Mouse (Mus musculus) spleen, postnatal 10 days (tissue): Measurements from ENCODE around the gene Raver1.
A peak's percentile ranks its signal among the peaks of the same experiment; 100 is the strongest.

Experiments
- DNase-seq, 2 experiments: peaks; one replicate each; pipeline ENCODE4 v3.0.0; 2021 to 2022; ENCODE audit warnings: low spot score in 2 of 2

Raver1 gene

DNA sequence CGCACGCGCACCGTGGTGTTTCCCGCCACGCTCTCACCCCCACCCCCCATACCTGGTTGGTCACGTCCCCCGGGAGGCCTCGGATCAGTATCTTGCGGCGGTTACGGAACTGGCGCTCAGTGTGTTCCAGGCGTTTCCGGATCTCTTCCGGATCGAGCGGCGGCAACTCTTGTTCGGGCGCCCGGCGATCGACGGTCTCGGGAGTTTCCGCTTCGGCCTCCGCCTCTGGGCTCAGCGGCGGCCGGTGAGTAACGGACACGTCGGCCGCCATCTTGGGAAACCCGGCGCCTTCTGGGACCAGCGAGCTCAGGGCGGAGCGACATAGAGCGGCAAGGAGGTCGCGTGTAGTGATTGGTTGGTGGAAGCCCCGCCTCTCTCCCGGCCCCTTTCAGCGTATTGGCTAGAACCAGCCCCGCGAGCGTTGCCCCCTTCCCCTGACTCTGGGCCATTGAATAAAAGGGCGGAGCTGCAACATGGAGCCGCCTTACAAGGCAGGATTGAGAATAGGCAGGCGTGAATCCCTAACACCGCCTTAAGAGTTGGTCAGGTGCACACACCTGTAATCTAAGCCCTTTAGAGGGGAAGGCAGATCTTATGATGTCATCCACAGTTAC lies at the start of gene Raver1, which contains the start of gene Gm38431:
Gene Raver1, minus strand, starts transcription at position 302 of the 614 bp plus-strand sequence.
Gene Gm38431, minus strand, starts transcription at position 291 of the 614 bp plus-strand sequence.
- peak; percentile 91 to 99 for DNase-seq

- no peak for DNase-seq
Observed at GRCm38 (mm10) chr9:21138386-21138785, 46.6 kb upstream of the Raver1 start.

- DNase-seq, result peak; percentile 61 to 82
Observed at GRCm38 (mm10) chr9:21137229-21137628, 45.4 kb upstream of the Raver1 start.

GRCm38 (mm10) chr9:21136401-21136800 lies 44.6 kb upstream of the Raver1 start:
- no peak for DNase-seq

- no peak for DNase-seq
Observed at GRCm38 (mm10) chr9:21135941-21136381, 44.2 kb upstream of the Raver1 start.

GRCm38 (mm10) chr9:21135329-21135890 lies 43.6 kb upstream of the Raver1 start:
- no peak for DNase-seq

GRCm38 (mm10) chr9:21134595-21135328 lies 43.0 kb upstream of the Raver1 start:
- no peak for DNase-seq

DNA sequence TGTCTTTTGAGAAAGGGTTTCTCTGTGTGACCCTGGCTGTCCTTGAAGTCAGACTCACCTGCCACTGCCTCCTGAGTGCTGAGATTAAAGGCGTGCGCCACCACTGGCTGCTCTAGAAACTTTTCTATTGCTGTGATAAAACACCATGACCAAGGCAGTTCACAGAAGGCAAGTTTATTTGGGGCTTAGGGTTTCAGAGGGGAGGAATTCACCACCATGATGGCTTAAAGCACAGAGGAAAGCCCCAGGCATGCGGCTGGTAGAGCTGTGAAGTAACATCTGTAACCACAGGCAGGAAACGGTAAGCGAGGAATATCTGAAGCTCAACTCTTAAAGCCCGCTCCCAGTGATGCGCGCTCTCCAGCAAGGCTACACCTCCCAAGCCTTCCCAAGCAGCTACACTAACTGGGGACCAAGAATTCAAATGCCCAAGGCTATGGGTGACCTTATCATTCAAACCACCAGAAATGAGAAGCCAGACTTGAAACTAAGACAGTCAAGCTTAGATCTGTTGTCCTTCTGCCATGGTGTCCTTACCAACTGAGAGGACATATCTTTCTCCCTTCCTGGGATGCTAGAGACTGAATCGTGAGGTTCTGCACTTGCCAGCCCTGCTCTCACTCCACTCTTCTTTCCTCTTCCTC lies 41.4 kb upstream of the Raver1 start:
- no peak for DNase-seq

DNA sequence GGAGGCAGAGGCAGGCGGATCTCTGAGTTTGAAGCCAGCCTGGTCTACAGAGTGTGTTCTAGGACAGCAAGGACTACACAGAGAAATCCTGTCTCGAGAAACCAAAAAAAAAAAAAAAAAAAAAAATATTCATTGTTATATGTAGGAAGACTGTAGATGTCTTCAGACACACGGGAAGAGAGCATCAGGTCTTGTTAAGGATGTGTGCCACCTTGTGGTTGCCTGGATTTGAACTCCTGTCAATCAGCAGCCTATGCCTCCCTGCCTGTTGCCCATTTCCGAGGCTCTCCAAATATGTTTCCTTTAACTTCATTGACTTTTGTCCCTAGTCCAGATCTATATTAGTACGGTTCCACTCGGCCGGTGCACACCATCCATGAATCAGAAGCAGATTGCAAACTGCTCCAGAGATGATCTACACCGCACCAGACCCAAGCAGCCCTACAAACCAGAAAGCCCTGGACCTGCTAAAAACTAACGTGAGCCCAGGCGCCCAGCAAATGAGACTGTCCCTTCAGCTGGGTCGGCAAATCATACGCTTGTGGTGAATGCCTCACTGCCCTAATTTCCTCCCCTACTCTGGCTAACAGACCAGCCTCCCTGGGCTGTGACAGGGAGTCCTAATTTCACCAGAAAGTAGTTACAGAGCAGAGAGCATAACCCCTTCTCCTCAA lies 40.4 kb upstream of the Raver1 start:
- DNase-seq, result peak in 1 of 2 experiments; percentile 48

DNA sequence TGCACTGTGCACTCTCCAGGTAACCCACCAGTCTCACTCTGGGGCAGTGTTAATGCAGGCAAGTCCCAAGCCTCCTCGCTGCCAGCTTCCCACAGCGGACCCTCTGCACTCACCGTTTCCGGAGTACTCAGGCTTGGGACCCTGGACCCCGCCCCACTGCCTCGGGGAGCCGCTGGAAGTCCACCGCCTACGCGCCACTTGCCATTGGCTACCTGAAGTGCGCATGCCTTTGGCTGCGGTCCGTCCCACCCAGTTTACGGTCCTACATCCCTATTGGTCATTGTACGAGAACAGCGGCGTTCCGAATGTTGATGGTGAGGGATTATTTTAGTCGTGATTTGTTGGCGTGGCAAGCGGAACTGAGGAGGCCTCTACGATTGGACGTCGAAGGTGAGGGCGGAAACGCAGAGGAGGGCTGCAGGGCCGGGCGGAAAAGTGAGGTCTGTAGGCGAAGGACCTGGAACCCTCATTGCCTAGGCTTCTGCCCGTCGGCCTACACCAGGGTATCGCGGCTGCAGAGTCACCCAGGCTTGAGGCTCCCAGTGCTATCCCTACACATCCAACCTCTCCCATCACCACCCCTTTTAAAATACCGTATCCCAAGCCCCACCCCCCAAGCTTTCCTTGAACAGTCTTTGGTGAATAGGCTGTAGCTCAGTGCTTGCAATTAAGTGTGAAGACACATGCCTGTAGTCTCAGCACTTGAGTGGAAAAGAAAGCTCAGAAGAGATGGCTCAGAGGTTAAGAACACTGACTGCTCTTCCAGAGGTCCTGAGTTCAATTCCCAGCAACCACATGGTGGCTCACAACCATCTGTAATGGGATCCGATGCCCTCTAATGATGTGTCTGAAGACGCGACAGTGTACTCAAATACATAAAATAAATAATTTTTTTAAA lies 39.5 kb upstream of the Raver1 start, which contains the start of gene Tyk2:
Gene Tyk2, minus strand, starts transcription at position 185 of the 898 bp plus-strand sequence.
- DNase-seq, result peak; percentile 66 to 86

DNA sequence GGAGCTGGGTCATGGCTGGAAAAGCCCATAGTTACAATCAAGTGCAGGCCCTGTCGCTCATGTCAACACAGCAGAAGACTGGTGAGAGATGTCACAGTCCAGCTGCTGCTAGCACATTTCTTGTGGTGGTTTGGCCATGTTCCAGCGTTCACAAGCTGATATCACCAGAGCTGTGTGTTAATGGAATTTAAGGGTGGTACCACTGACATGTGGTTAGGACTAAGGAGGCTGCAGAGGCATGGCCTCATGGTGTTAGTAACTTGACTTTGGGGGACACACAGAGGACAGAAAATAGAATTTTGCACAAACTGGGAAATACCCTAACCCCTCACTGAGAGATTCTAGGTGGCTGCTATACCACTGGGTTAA lies 34.4 kb upstream of the Raver1 start:
- DNase-seq, result peak in 1 of 2 experiments; percentile 43

DNA sequence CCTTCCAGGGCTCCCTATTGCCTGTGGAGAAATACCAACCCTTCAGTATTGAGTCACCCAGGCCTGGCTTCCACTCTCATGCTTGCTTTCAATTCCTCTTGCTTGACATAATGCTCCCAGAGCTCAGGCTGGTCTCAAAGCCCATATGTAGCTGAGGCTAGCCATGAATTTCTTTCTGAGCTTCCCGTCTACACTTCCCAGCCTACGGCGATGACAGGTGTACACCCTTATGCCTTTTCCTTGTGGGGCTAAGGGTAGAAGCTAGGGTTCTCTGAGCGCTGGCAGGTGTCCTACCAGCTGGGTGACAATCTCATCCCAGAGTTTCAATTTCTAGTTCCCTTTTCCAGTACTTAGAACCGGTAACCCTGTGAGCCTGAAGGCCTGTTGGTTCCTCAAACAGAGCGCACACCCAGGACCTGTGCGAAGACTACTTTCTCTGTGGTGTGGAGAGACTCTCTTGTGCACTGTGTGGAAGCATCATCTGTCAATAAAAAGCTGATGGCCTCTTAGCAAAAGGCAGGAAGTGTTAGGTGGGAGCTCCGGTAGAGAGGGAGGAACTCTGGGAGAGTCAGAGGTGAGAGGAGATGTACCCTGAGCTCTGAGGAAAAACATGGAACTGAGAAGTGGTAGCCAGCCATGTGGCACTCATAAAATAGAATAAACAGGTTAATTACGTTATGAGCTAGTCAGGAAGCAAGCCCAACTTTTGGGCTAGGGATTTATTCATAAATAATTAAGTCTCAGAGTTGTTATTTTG lies 33.9 kb upstream of the Raver1 start:
- DNase-seq, result no peak

DNA sequence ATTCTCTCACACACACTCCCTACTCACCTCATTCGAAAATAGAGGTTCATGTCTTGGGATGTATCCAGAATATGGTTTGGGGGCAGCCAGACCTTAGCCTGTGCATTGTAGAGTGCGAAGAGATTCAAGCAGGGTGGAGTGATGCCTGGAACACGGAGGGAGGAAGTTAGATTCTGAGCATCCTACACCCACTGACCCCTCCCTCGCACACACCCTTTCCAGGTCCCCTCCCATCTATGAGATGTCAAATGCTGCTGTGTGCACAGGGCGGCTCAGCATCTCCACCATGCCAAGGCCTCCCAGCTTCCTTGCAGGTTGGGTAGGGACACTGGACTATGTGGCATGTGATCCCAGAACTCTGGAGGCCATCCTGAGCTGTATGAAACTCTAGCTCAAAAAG lies 33.0 kb upstream of the Raver1 start:
- DNase-seq, result no peak

- DNase-seq, result no peak
Observed at GRCm38 (mm10) chr9:21121483-21121882, 29.7 kb upstream of the Raver1 start.

DNA sequence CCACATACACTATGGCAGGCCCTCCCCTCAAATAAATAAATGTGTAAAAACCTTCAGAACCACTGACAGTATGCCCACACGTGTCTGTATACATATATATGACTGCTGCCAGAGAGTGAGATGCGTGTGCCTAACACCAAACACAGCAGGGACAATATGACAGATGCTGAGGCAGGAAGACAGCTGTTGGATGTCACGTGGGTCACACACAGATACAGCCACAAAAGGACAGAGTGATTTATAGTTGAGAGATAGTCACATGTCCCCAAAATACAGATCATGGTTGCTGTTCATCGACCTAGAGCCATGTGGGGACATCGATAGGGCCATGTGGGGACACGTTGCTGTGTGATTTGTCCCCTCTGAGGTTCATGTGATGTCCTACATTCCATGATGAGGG lies 25.3 kb upstream of the Raver1 start:
- DNase-seq, result no peak

DNA sequence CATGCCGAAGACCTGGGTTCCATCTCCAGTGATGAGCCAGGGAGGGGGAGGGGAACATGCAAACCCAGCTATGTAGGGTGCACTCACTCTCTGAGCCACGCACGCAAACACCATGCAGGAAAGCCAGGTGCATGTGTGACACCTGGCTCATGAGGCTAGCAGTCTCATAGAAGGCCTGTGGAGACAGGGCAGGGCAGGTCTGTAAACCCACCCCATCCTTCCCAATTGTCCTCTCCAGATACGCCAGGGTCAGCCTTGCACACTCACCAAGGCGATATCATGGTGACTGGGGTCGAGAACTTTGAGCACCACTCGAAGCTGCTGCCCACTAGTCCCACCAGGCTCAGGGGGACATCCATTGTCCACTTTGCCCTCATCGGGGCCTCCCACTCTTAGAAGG lies 23.3 kb upstream of the Raver1 start:
- DNase-seq, result no peak

DNA sequence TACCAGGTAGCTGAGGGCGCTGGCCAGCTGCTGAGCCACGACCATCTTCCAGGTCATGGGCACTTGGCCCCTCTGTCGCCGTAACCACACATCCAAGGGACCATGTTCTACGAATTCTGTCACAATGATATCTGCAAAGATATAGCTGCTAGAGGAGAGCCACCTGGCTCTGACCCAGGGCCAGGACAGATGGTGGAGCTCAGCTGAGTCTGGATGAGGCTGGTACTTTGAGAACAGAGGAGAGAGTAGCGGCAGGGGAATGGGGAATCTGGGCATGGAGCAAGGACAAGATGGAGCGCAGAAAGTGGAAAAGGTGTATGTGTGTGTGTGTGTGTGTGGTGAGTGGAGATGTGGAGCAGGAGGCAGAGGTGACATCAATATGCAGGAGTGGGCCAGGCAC lies 22.4 kb upstream of the Raver1 start:
- no peak for DNase-seq

GRCm38 (mm10) chr9:21113751-21114150 lies 21.9 kb upstream of the Raver1 start:
- no peak for DNase-seq

GRCm38 (mm10) chr9:21107607-21108237 lies 15.9 kb upstream of the Raver1 start:
- no peak for DNase-seq
